10 mouse cellular contexts compared by ENCODE assay signal in genomic region chr1:133265114-133265766, GRCm38 (mm10). TPM values are rescaled to one million over a fixed set of nuclear protein-coding genes. Genes with fewer than 3 reads are reported as not detected.
DNase-seq lines count a peak whose midpoint lies in the region; ATAC-seq lines count a peak whose summit lies in the region.
"Had no signal": no experiment of that assay in that cellular context is flagged by ENCODE, and none has a peak within 500 bp of the region (broad histone marks: within the 10 kb centered on the region; RNA-seq: fewer than 3 reads in every experiment).

No protein-coding gene starts in this region.

- peak; percentile 34; the same call in 1 of the 2 replicates for ATAC-seq in common myeloid progenitor, adult 5-6 weeks (replicated peaks; ENCODE audit: low read depth, poor library complexity, severe bottlenecking)
- ATAC-seq in granulocyte monocyte progenitor cell, adult 5-6 weeks (replicated peaks; ENCODE audit: poor library complexity, severe bottlenecking): no peak

- peak; percentile 41 for DNase-seq in adrenal gland, postnatal 14 days
- no peak for DNase-seq in adrenal gland, adult 18-20 months (ENCODE audit: low spot score in 2 of 2)
- peak; percentile 27 for DNase-seq in 3T3-L1 (ENCODE audit: low read depth, low spot score)
- DNase-seq in kidney, postnatal 4 days: peak; percentile 61 to 72
- DNase-seq in right cerebral cortex, postnatal 14 days: no peak
- DNase-seq in layer of hippocampus, postnatal 36 days: no peak
- DNase-seq: B cell, adult 2 months; thymus, adult 2 months had no signal

RNA-seq across cellular contexts. Expression of gene Golt1a, which starts 44.4 kb away (rescaled TPM):
- 1.4 and 2.9 TPM in 2 replicates for total RNA-seq in adrenal gland, postnatal 14 days (2021)
- 1 to 10 TPM in 1 of 2 experiments, under 1 TPM in 1; 0.96 to 1.2 TPM for total RNA-seq in adrenal gland, adult 18-20 months (2021)
- not detected in 2 replicates for total RNA-seq in common myeloid progenitor, adult 5-6 weeks (2017)
- not detected in 2 replicates for total RNA-seq in granulocyte monocyte progenitor cell, adult 5-6 weeks (2014; fragmentation: Nextera tagmentation)
- not detected in 2 replicates for total RNA-seq in granulocyte monocyte progenitor cell, adult 5-6 weeks (2017)
- total RNA-seq in layer of hippocampus, postnatal 36 days (2021): not detected

RNA-seq across cellular contexts. Expression of gene Kiss1, which starts 56.4 kb away (rescaled TPM):
- total RNA-seq in adrenal gland, postnatal 14 days (2021): not detected in 2 replicates
- total RNA-seq in adrenal gland, adult 18-20 months (2021): not detected
- total RNA-seq in common myeloid progenitor, adult 5-6 weeks (2017): not detected in 2 replicates
- total RNA-seq in granulocyte monocyte progenitor cell, adult 5-6 weeks (2014; fragmentation: Nextera tagmentation): not detected in 2 replicates
- total RNA-seq in granulocyte monocyte progenitor cell, adult 5-6 weeks (2017): not detected in 2 replicates
- not detected for total RNA-seq in layer of hippocampus, postnatal 36 days (2021)

Comparison
In these comparisons a context has a peak if more than half of its experiments do, and no peak if none do; other contexts are left out.
1. DNase-seq: peak in adrenal gland, postnatal 14 days (single experiment), 3T3-L1 (single experiment) and kidney, postnatal 4 days (2 of 2); none in adrenal gland, adult 18-20 months (0 of 2), right cerebral cortex, postnatal 14 days (single experiment) and layer of hippocampus, postnatal 36 days (0 of 2).